Mouse (Mus musculus): ENCODE measurements at regions not wholly inside any gene's neighbourhood (a gene's known extent, or its start where the extent isn't known, plus 50 kb on each side); places are given as distances from the start of the nearest gene placed in this dataset.

DNA sequence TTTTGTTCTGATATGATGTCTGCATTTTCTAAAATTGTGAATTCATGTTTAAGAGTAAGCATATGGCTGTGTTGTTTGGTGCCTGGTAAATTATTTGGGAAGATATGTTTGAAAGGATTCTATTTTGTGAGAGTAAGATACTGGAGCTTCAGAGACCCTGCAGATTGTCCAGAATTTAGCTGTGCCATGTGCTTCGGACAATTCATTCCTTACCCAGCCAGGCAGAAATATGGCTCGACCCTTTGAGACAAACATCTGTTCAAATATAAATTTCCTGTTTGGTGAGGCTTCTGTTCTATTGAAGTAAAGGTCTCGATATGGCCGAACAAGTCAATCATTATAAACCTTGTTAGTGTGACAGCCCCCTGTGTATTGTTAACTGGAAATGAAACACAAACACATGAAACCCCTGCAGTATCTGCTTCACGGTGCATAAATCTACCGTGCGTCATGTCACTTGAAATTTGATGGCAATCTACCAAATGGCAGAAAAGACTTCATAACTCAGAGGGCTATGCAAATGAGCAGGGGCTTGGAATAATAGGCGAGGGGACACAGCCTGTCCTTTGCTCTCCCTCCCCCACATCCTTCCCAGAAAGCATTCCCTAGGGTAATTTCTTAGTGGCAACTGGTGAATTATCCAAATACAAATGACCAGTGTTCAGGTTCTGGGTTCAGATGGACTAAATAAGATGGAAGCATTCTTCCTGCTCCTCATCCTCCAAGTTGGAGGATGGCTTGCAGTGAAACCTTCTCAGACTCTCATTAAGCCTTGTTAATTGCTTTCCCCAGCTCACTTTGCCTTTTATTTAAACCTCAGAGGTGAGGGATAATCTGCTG, 61.8 kb downstream of the Adcyap1 start:
- WGBS, result 8% methylated on average over 8 of the region's 8 CpGs
- H3K27ac ChIP-seq (ENCODE audit: insufficient read depth, low read length), result no peak overlapping the region
- DNase-seq, result no peak
- TF ChIP-seq CTCF (IDR thresholded peaks at IDR 0.05; ENCODE audit: borderline replicate concordance, insufficient read depth, low read depth, low read length), result no peak
- no peak for TF ChIP-seq POLR2A (IDR thresholded peaks at IDR 0.05; ENCODE audit: borderline replicate concordance, insufficient read depth, low read length)
- no peaks in the 10 kb centered on the region for H3K4me1 ChIP-seq (ENCODE audit: control insufficient read depth, insufficient read depth, low read length)
- H3K4me3 ChIP-seq (replicated peaks; ENCODE audit: insufficient read depth, low read depth, low read length), result no peak overlapping the region
- no peaks in the 10 kb centered on the region for H3K27me3 ChIP-seq (ENCODE audit: control insufficient read depth, insufficient read depth, low read length)

DNA sequence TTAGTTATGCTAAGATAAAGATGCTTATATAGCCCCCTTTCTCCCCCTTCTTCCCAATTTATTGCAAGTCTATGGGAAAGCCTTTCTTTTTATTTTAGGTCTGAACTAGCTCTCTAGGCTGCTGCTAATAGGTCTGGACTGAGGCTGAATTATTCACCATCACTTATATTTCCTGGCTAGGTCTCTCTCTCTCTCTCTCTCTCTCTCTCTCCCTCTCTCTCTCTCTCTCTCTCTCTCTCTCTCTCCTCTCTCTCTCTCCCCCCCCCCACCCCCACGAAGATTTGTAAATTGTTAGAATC, 62.3 kb downstream of the Adcyap1 start:
- TF ChIP-seq POLR2A (IDR thresholded peaks at IDR 0.05; ENCODE audit: borderline replicate concordance, insufficient read depth, low read length), result no peak
- no peak for TF ChIP-seq CTCF (IDR thresholded peaks at IDR 0.05; ENCODE audit: borderline replicate concordance, insufficient read depth, low read depth, low read length)
- Histone ChIP-seq H3K4me3 (replicated peaks; ENCODE audit: insufficient read depth, low read depth, low read length) (no peak overlapping the region), H3K27me3 (ENCODE audit: control insufficient read depth, insufficient read depth, low read length) (no peaks in the 10 kb centered on the region), H3K27ac (ENCODE audit: insufficient read depth, low read length) (no peak overlapping the region), H3K4me1 (ENCODE audit: control insufficient read depth, insufficient read depth, low read length) (no peaks in the 10 kb centered on the region)
- DNase-seq, result no peak
- 16% methylated on average over 1 of the region's 1 CpGs for WGBS

DNA sequence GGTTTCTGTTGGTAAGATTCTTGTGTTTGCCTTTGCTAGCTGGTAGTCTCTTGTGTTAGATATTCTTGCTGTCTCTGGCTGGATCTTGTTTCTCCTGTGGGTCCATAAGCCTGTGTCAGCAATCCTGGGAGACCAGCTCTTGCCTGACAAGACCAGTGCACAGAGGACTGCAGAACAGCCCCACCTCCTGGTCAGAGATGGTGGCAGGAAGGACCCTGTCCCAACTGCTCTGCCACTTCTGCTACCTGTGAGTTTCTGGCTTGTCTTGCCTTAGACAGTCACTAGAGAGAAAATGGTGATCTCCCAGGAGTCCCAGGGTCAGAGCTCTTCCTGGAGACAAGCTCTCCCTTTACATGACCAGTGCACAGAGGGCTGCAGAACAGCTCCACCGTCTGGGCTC, 107.3 kb downstream of the Adcyap1 start:
- H3K4me3 ChIP-seq (replicated peaks; ENCODE audit: insufficient read depth, low read depth, low read length), result no peak overlapping the region
- no peaks in the 10 kb centered on the region for H3K27me3 ChIP-seq (ENCODE audit: control insufficient read depth, insufficient read depth, low read length)
- no peak for DNase-seq
- TF ChIP-seq POLR2A (IDR thresholded peaks at IDR 0.05; ENCODE audit: borderline replicate concordance, insufficient read depth, low read length) (no peak), CTCF (IDR thresholded peaks at IDR 0.05; ENCODE audit: borderline replicate concordance, insufficient read depth, low read depth, low read length) (no peak)
- H3K27ac ChIP-seq (ENCODE audit: insufficient read depth, low read length), result no peak overlapping the region
- WGBS, result 14% methylated on average over 1 of the region's 1 CpGs
- no peaks in the 10 kb centered on the region for H3K4me1 ChIP-seq (ENCODE audit: control insufficient read depth, insufficient read depth, low read length)

DNA sequence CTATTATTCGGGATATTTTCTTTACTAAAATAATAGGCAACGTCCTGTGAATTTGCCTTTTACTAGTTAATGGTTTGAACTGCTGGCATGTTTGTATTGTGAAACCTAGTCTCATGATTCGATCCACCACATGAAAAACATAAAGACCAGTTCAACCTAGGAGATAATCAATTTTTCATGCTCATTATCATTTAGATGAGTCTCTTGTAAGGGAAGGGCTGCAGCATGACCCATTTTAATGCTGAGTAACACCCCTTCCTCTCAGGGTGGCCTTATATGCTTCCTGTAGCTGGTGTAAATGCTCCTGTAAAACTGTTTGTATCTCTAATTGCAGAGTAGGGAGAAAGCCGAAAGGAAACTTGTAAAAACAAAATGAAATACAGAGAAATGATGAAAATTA, 113.3 kb downstream of the Adcyap1 start:
- Histone ChIP-seq H3K4me3 (replicated peaks; ENCODE audit: insufficient read depth, low read depth, low read length) (no peak overlapping the region), H3K27ac (ENCODE audit: insufficient read depth, low read length) (no peak overlapping the region), H3K4me1 (ENCODE audit: control insufficient read depth, insufficient read depth, low read length) (no peaks in the 10 kb centered on the region), H3K27me3 (ENCODE audit: control insufficient read depth, insufficient read depth, low read length) (no peaks in the 10 kb centered on the region)
- WGBS, result 45% methylated on average over 4 of the region's 4 CpGs
- TF ChIP-seq POLR2A (IDR thresholded peaks at IDR 0.05; ENCODE audit: borderline replicate concordance, insufficient read depth, low read length) (no peak), CTCF (IDR thresholded peaks at IDR 0.05; ENCODE audit: borderline replicate concordance, insufficient read depth, low read depth, low read length) (no peak)
- DNase-seq, result no peak

DNA sequence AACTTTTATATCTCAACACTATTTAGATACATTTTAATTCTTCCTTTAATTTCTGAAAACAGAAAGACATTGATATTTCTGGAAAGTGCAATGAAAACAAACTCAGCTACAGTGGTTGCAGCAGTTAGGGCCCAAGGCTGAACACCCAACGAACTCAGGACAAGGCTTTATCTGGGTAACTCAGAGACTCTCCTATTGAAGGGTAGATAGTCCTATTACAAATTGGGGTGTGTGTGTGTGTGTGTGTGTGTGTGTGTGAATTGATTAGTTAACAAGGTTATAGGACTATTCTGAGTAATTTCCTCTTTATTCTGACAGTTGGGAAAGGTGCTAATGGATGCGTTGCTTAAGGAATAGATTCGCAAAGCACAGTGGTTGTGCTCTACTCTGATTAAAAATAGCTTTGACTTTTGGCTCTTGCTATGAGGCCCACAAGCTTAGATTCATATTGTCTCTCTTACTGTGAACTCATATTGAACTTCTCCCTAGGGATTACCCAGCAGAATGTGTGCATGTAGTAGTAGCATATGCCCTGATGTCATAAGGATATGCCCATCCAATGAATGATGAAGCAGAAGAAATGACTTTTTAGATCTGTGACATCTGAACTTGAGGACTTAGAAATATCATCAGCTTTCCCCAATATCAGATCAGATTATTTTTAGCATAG, 114.0 kb downstream of the Adcyap1 start:
- 50% methylated on average over 3 of the region's 3 CpGs for WGBS
- Histone ChIP-seq H3K4me3 (replicated peaks; ENCODE audit: insufficient read depth, low read depth, low read length) (no peak overlapping the region), H3K27ac (ENCODE audit: insufficient read depth, low read length) (no peak overlapping the region), H3K4me1 (ENCODE audit: control insufficient read depth, insufficient read depth, low read length) (no peaks in the 10 kb centered on the region), H3K27me3 (ENCODE audit: control insufficient read depth, insufficient read depth, low read length) (no peaks in the 10 kb centered on the region)
- DNase-seq, result no peak
- TF ChIP-seq POLR2A (IDR thresholded peaks at IDR 0.05; ENCODE audit: borderline replicate concordance, insufficient read depth, low read length) (no peak), CTCF (IDR thresholded peaks at IDR 0.05; ENCODE audit: borderline replicate concordance, insufficient read depth, low read depth, low read length) (no peak)

DNA sequence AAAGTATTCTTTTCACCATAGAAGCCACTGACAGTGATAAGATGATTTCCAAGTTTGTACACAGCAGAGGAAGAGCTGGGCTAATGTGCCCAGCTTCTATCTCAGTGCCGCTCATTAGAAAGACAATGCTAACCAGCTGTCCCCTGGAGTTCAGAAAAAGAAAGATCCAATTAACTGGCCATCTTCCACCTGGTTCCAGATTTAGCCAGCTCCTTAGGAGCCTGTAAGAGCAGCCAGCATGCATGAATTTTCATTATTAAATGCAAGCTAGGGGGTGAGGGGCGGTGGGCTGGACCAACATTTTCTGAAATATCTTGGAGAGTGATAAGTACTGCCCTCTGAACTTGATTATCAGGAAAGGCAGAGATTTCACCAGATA, 114.5 kb downstream of the Adcyap1 start:
- TF ChIP-seq CTCF (IDR thresholded peaks at IDR 0.05; ENCODE audit: borderline replicate concordance, insufficient read depth, low read depth, low read length), result no peak
- TF ChIP-seq POLR2A (IDR thresholded peaks at IDR 0.05; ENCODE audit: borderline replicate concordance, insufficient read depth, low read length), result no peak
- Histone ChIP-seq H3K4me1 (ENCODE audit: control insufficient read depth, insufficient read depth, low read length) (no peaks in the 10 kb centered on the region), H3K4me3 (replicated peaks; ENCODE audit: insufficient read depth, low read depth, low read length) (no peak overlapping the region), H3K27ac (ENCODE audit: insufficient read depth, low read length) (no peak overlapping the region), H3K27me3 (ENCODE audit: control insufficient read depth, insufficient read depth, low read length) (no peaks in the 10 kb centered on the region)
- no peak for DNase-seq
- 26% methylated on average over 2 of the region's 2 CpGs for WGBS

DNA sequence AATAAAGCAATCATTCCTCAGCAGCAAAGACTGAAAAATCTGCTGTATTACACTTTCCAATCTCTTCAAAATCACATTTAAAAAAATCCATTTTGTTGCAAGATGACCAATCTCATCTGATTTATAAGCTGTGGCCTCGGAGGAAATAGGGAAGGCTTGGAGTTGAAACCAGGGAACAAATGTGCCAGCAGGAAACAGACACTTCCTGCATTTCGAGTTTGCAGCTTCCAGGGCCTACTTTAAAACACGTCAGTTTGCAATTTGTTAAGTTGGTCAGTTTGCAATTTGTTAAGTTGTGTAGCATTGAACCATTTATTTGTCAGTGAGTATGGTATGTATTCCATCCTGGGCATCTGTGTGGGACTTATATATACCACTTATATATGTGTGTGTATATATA, 115.3 kb downstream of the Adcyap1 start:
- H3K4me3 ChIP-seq (replicated peaks; ENCODE audit: insufficient read depth, low read depth, low read length), result no peak overlapping the region
- 62% methylated on average over 3 of the region's 3 CpGs for WGBS
- DNase-seq, result no peak
- TF ChIP-seq POLR2A (IDR thresholded peaks at IDR 0.05; ENCODE audit: borderline replicate concordance, insufficient read depth, low read length) (no peak), CTCF (IDR thresholded peaks at IDR 0.05; ENCODE audit: borderline replicate concordance, insufficient read depth, low read depth, low read length) (no peak)
- H3K27ac ChIP-seq (ENCODE audit: insufficient read depth, low read length), result no peak overlapping the region
- no peaks in the 10 kb centered on the region for H3K27me3 ChIP-seq (ENCODE audit: control insufficient read depth, insufficient read depth, low read length)
- H3K4me1 ChIP-seq (ENCODE audit: control insufficient read depth, insufficient read depth, low read length), result no peaks in the 10 kb centered on the region

DNA sequence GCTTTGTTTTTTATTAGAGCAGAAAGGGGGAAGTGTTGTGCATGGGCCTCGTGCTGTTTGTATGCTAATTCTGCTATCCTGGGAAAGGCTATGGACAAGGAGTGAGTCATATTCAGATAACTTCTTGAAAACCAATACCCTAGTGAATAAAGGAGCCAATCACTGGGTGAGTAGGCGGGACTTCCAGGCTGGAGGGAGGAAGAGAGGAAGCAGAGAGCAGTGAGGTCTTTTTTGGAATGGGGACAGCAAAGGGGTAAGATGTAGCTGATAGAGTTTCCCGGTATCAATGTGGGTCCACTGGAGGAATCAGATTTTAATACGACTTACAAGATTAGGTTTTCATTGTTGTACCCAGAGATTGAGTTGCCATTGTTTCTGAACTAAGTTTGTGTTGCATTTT, 122.7 kb downstream of the Adcyap1 start:
- Histone ChIP-seq H3K27me3 (ENCODE audit: control insufficient read depth, insufficient read depth, low read length) (no peaks in the 10 kb centered on the region), H3K27ac (ENCODE audit: insufficient read depth, low read length) (no peak overlapping the region), H3K4me1 (ENCODE audit: control insufficient read depth, insufficient read depth, low read length) (no peaks in the 10 kb centered on the region), H3K4me3 (replicated peaks; ENCODE audit: insufficient read depth, low read depth, low read length) (no peak overlapping the region)
- no peak for TF ChIP-seq CTCF (IDR thresholded peaks at IDR 0.05; ENCODE audit: borderline replicate concordance, insufficient read depth, low read depth, low read length)
- TF ChIP-seq POLR2A (IDR thresholded peaks at IDR 0.05; ENCODE audit: borderline replicate concordance, insufficient read depth, low read length), result no peak
- no peak for DNase-seq
- 83% methylated on average over 4 of the region's 4 CpGs for WGBS
